Mouse (Mus musculus) MEL (cell line): ENCODE results near the gene Carnmt1.

Experiments
- CTCF ChIP-seq, 3 experiments: IDR thresholded peaks in 2 of 3; conservative IDR thresholded peaks in 1 of 3; 2 replicates each; pipeline ENCODE4 v1.5.1; 2011 to 2012; ENCODE audit warnings: low read length in 3 of 3, low read depth in 2 of 3, mild to moderate bottlenecking in 2 of 3, improper control_type of control experiment in 1 of 3, inconsistent platforms in 1 of 3, mixed read lengths in 1 of 3, moderate library complexity in 1 of 3; ENCODE audit not compliant: control insufficient read depth in 1 of 3, insufficient read depth in 1 of 3, poor library complexity in 1 of 3, severe bottlenecking in 1 of 3
- EP300 ChIP-seq, 2 experiments: IDR thresholded peaks; 2 replicates each; pipeline ENCODE4 v1.6.1; 2011; ENCODE audit warnings: improper control_type of control experiment in 2 of 2, low read length in 2 of 2, low read depth in 1 of 2, mild to moderate bottlenecking in 1 of 2
- NRF1 ChIP-seq: IDR thresholded peaks from 2 replicates; pipeline ENCODE4 v1.6.1; 2014; ENCODE audit warnings: low read depth, mild to moderate bottlenecking, inconsistent platforms, low read length, improper control_type of control experiment, moderate library complexity; ENCODE audit not compliant: poor library complexity, insufficient read depth, severe bottlenecking
- POLR2A ChIP-seq, 2 experiments: IDR thresholded peaks; 2 replicates each; pipeline ENCODE4 v1.6.1; 2011 to 2012; ENCODE audit warnings: low read length in 2 of 2, mild to moderate bottlenecking in 2 of 2, control low read depth in 1 of 2, improper control_type of control experiment in 1 of 2, low read depth in 1 of 2, moderate library complexity in 1 of 2; ENCODE audit not compliant: control insufficient read depth in 1 of 2, insufficient read depth in 1 of 2, poor library complexity in 1 of 2
- USF1 ChIP-seq: IDR thresholded peaks from 2 replicates; pipeline ENCODE4 v1.6.1; 2014; ENCODE audit warnings: low read depth, mild to moderate bottlenecking, inconsistent platforms, low read length, improper control_type of control experiment, moderate library complexity
- ZC3H11A ChIP-seq: IDR thresholded peaks from 2 replicates; pipeline ENCODE4 v1.6.1; 2012; ENCODE audit warnings: low read depth, mild to moderate bottlenecking, inconsistent platforms, low read length, improper control_type of control experiment

DNA sequence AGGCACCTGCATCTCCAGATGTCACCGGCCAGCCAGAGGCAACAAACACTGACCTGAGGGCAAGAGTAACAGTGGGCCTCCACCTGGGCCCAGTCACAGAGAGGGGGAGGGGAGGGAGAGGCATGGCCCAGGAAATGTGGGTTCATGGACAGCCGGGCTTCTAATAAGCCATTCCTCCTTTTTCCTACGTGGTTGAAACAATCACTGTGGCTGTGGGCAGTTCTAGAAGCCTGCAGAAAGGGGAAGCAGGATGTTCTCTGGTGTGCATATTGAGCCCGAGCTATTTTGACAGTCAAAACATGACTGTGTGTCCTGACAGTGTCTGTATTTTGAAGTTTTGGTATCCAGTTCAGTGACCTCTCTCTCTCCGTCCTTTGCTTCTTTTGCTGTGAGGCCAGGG, 31.6 kb upstream of the Carnmt1 start:
- no peak for TF ChIP-seq CTCF (IDR thresholded peaks at IDR 0.05 in 2 of 3, conservative IDR thresholded peaks at IDR 0.05 in 1 of 3; ENCODE audit: control insufficient read depth in 1 of 3, insufficient read depth in 1 of 3, low read depth in 2 of 3, low read length in 3 of 3, poor library complexity in 1 of 3, severe bottlenecking in 1 of 3)
- no peak for TF ChIP-seq EP300 (IDR thresholded peaks at IDR 0.05; ENCODE audit: low read depth in 1 of 2, low read length in 2 of 2)
- TF ChIP-seq ZC3H11A = no peak
- TF ChIP-seq USF1 = no peak
- TF ChIP-seq NRF1 = no peak
- TF ChIP-seq POLR2A (IDR thresholded peaks at IDR 0.05; ENCODE audit: control insufficient read depth in 1 of 2, insufficient read depth in 1 of 2, low read depth in 1 of 2, low read length in 2 of 2, poor library complexity in 1 of 2) = no peak
